Mouse (Mus musculus) right cerebral cortex, adult 18-20 months (tissue): ENCODE results near the gene Camk2g.

Experiments used
- DNase-seq: peaks from one replicate; pipeline ENCODE4 v3.0.0; 2022; ENCODE audit warnings: mixed read lengths

The Camk2g gene

GRCm38 (mm10) chr14:20698515-20698914 lies 95.4 kb downstream of the Camk2g start:
- no peak for DNase-seq

- DNase-seq = peak; percentile 77
Observed at GRCm38 (mm10) chr14:20696986-20697385, 96.9 kb downstream of the Camk2g start.

GRCm38 (mm10) chr14:20695761-20696520 lies 97.9 kb downstream of the Camk2g start:
- no peak for DNase-seq

GRCm38 (mm10) chr14:20694884-20695760 lies 98.8 kb downstream of the Camk2g start, which contains the start of gene Fut11:
TSS of gene Fut11 (plus strand) at chr14:20694968.
- peak; percentile 87 for DNase-seq

GRCm38 (mm10) chr14:20694185-20694883 lies 99.6 kb downstream of the Camk2g start:
- DNase-seq = no peak

GRCm38 (mm10) chr14:20693589-20694101 lies 100.2 kb downstream of the Camk2g start:
- DNase-seq = no peak

- no peak for DNase-seq
Observed at GRCm38 (mm10) chr14:20691772-20692171, 102.1 kb downstream of the Camk2g start.

GRCm38 (mm10) chr14:20689009-20689408 lies 104.9 kb downstream of the Camk2g start:
- no peak for DNase-seq

GRCm38 (mm10) chr14:20686576-20686975 lies 107.3 kb downstream of the Camk2g start:
- DNase-seq = peak; percentile 65
